Mouse (Mus musculus): Measurements from ENCODE around the gene Krt19. TPM values are rescaled to one million over a fixed set of nuclear protein-coding genes. Genes with fewer than 3 reads are reported as not detected.

Gene Krt19
- total RNA-seq, 2 experiments from 2014 or later, result 11.1 to 12.7 TPM

DNA sequence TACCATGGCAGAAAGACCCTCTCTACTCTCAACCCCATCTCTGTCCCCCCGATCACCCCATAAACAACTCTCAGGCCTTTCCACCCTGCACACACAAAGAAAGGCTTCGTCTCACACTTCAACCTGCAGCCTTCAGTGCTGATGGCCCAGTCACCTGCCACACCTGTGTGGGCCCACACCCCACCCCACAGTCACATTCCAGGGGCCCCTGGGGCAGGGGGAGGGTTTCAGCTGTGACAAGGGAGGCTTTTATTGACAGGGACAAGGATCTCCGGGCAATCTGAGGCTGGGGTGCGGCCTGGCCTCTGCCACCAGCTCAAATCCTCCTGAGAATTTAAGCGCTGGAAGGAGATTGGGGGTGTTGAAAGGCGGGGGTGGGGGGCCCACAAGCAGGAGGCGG lies 9.7 kb downstream of the Krt19 start:
- DNase-seq (ENCODE audit: low spot score in 2 of 2), result no peak

GRCm38 (mm10) chr11:100137693-100138092 lies 10.8 kb downstream of the Krt19 start:
- no peak for DNase-seq (ENCODE audit: low spot score in 2 of 2)

GRCm38 (mm10) chr11:100136559-100136958 lies 11.9 kb downstream of the Krt19 start:
- no peak for DNase-seq (ENCODE audit: low spot score in 2 of 2)

DNA sequence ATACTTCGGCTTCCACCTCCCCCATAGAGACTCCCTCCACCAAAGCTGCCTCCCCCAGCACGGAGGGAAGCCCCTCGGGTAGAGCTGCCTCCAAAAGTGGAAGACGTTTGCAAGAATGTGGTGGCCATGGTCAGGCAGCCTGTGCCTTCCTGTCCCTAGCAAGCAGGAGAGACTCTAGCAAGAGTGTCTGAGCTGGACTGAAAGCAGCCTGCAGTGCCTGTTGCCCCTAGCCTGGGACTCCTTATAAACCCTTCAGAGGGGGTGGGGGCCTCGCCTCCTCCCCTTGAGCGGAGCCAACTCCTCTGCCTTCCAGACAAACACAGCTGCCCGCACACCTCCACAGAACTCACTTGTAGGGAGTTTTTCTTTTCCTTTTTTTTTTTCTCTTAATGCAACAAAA lies 12.7 kb downstream of the Krt19 start, which contains the start of gene Krt15:
TSS of gene Krt15 (minus strand) at position 198 of the 400 bp plus-strand sequence.
- no peak for DNase-seq (ENCODE audit: low spot score in 2 of 2)

GRCm38 (mm10) chr11:100124901-100125300 lies 23.6 kb downstream of the Krt19 start:
- no peak for DNase-seq (ENCODE audit: low spot score in 2 of 2)

DNA sequence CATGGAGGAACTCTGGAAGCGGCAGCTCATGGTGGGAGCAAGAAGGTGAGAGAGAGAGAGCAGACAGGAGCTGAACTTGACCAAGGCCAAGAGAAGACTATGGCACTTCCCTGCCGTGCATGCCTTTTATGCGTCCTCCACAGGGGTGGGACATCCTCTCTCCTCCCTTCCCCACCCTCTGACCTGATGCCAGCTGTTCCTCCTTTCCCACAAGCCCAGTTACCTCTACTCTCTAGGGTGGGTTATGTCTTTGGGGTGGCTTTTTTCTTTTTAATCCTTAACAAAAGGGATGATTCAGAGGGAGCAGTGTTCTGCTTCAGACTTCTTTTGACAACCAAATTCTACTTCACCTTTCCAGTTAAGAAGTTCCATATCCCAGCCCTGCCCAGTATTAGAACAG lies 27.0 kb downstream of the Krt19 start, which contains the start of gene Krt13:
TSS of gene Krt13 (minus strand) at position 101 of the 400 bp plus-strand sequence.
- no peak for DNase-seq (ENCODE audit: low spot score in 2 of 2)

- no peak for DNase-seq (ENCODE audit: low spot score in 2 of 2)
Observed at GRCm38 (mm10) chr11:100120331-100120730, 28.1 kb downstream of the Krt19 start.

- no peak for DNase-seq (ENCODE audit: low spot score in 2 of 2)
Observed at GRCm38 (mm10) chr11:100113742-100114029, 34.8 kb downstream of the Krt19 start.

- DNase-seq (ENCODE audit: low spot score in 2 of 2), result no peak
Observed at GRCm38 (mm10) chr11:100112935-100113741, 35.3 kb downstream of the Krt19 start.

GRCm38 (mm10) chr11:100105576-100106122 lies 42.8 kb downstream of the Krt19 start, which contains the start of gene Krt36:
Gene Krt36 (minus strand): TSS chr11:100105626.
- DNase-seq (ENCODE audit: low spot score in 2 of 2), result no peak

- no peak for DNase-seq (ENCODE audit: low spot score in 2 of 2)
Observed at GRCm38 (mm10) chr11:100102693-100103429, 45.6 kb downstream of the Krt19 start.

- DNase-seq (ENCODE audit: low spot score in 2 of 2), result no peak
Observed at GRCm38 (mm10) chr11:100100391-100100790, 48.1 kb downstream of the Krt19 start.

GRCm38 (mm10) chr11:100097819-100098218 lies 50.6 kb downstream of the Krt19 start:
- no peak for DNase-seq (ENCODE audit: low spot score in 2 of 2)

GRCm38 (mm10) chr11:100096141-100096540 lies 52.3 kb downstream of the Krt19 start, which contains the start of gene Krt35:
Gene Krt35 (minus strand): TSS chr11:100096241.
- DNase-seq (ENCODE audit: low spot score in 2 of 2), result no peak

Other genes starting within 250 kb of the Krt19 start
- not detected for gene Krtap31-1, start 240.7 kb downstream of the Krt19 start, total RNA-seq (2021)
- not detected for gene Gm11565, start 233.9 kb downstream of the Krt19 start, total RNA-seq (2021)
- gene Krtap31-2, start 212.4 kb downstream of the Krt19 start, total RNA-seq (2021), result not detected
- gene Krtap9-5, start 200.2 kb downstream of the Krt19 start, total RNA-seq (2021), result not detected
- gene Krtap29-1, start 169.6 kb downstream of the Krt19 start, total RNA-seq (2021), result not detected
- gene Krtap16-1, start 162.1 kb downstream of the Krt19 start, total RNA-seq (2021), result not detected
- not detected for gene Krtap17-1, start 154.7 kb downstream of the Krt19 start, total RNA-seq (2021)
- not detected for gene Krt33a, start 132.5 kb downstream of the Krt19 start, total RNA-seq (2021)
- gene Krt33b, start 118.8 kb downstream of the Krt19 start, total RNA-seq (2021), result not detected
- gene Krt34, start 107.1 kb downstream of the Krt19 start, total RNA-seq (2021), result not detected
- gene Krt31, start 98.1 kb downstream of the Krt19 start, total RNA-seq (2021), result not detected
- not detected for gene Krt32, start 60.4 kb downstream of the Krt19 start, total RNA-seq (2021)
- gene Krt35, start 52.4 kb downstream of the Krt19 start, total RNA-seq (2021), result not detected
- gene Krt36, start 43.0 kb downstream of the Krt19 start, total RNA-seq (2021), result under 1 TPM in 1 of 2 experiments, not detected in 1; 0.48 TPM
- not detected for gene Krt13, start 27.1 kb downstream of the Krt19 start, total RNA-seq (2021)
- gene Krt15, start 12.7 kb downstream of the Krt19 start, total RNA-seq (2021), result under 1 TPM in 1 of 2 experiments, not detected in 1; 0.31 TPM
- under 1 TPM; 0.11 to 0.22 TPM for gene Krt9, start 44.6 kb upstream of the Krt19 start, total RNA-seq (2021)
- under 1 TPM; 0.93 to 0.98 TPM for gene Krt14, start 58.9 kb upstream of the Krt19 start, total RNA-seq (2021)
- gene Krt16, start 100.2 kb upstream of the Krt19 start, total RNA-seq (2021), result not detected
- gene Krt17, start 112.4 kb upstream of the Krt19 start, total RNA-seq (2021), result under 1 TPM; 0.25 to 0.31 TPM
- not detected for gene Krt42, start 121.2 kb upstream of the Krt19 start, total RNA-seq (2021)
- gene Eif1, start 171.2 kb upstream of the Krt19 start, total RNA-seq (2021), result 100 to 1,000 TPM; 886 to 904 TPM
- gene Gast, start 185.7 kb upstream of the Krt19 start, total RNA-seq (2021), result not detected
- gene Hap1, start 207.5 kb upstream of the Krt19 start, total RNA-seq (2021), result 100 to 1,000 TPM; 106 to 110 TPM
- gene Jup, start 249.1 kb upstream of the Krt19 start, total RNA-seq (2021), result 100 to 1,000 TPM in 1 of 2 experiments, 10 to 100 TPM in 1; 99.0 to 109 TPM